Mouse (Mus musculus) G1E (cell line): Measurements from ENCODE around the gene Sbk2. TPM values are rescaled to one million over a fixed set of nuclear protein-coding genes. Genes with fewer than 3 reads are reported as not detected.

Experiments used
- ATAC-seq: 2 replicates; pipeline ENCODE4 v1.8.0; 2016; ENCODE audit warnings: mild to moderate bottlenecking; ENCODE audit not compliant: insufficient number of reproducible peaks, poor library complexity, low FRiP score, severe bottlenecking; ENCODE audit errors: extremely low read depth
- DNase-seq: peaks from one replicate; pipeline ENCODE4 v3.0.0; 2012; ENCODE audit warnings: low spot score
- H3K27me3 ChIP-seq: 2 replicates; pipeline ENCODE4 v1.6.1; 2012; ENCODE audit warnings: mild to moderate bottlenecking, low read length, inconsistent platforms; ENCODE audit not compliant: insufficient read depth
- H3K36me3 ChIP-seq: replicated peaks from 2 replicates; pipeline ENCODE3; 2012; ENCODE audit warnings: mild to moderate bottlenecking, inconsistent platforms
- H3K4me1 ChIP-seq: 2 replicates; pipeline ENCODE4 v1.6.1; 2012; ENCODE audit warnings: low read depth, low read length, inconsistent platforms, mixed read lengths; ENCODE audit not compliant: insufficient read depth
- H3K4me3 ChIP-seq: 2 replicates; pipeline ENCODE4 v1.5.1; 2012; ENCODE audit warnings: low read depth, mild to moderate bottlenecking, inconsistent platforms, low read length, moderate library complexity, mixed read lengths
- H3K9me3 ChIP-seq: replicated peaks from 2 replicates; pipeline ENCODE4 v1.6.1; 2012; ENCODE audit warnings: inconsistent platforms
- CTCF ChIP-seq: IDR thresholded peaks from 2 replicates; pipeline ENCODE4 v1.5.1; 2012; ENCODE audit warnings: low read depth, low read length, inconsistent platforms, mixed read lengths
- GATA1 ChIP-seq: IDR thresholded peaks from 2 replicates; pipeline ENCODE4 v1.6.1; 2012; ENCODE audit warnings: borderline replicate concordance, low read length, inconsistent platforms, mixed read lengths
- GATA2 ChIP-seq: IDR thresholded peaks from 2 replicates; pipeline ENCODE4 v1.6.1; 2012; ENCODE audit warnings: low read depth, low read length, inconsistent platforms, borderline replicate concordance
- POLR2AphosphoS5 ChIP-seq: IDR thresholded peaks from 2 replicates; pipeline ENCODE4 v1.6.1; 2012; ENCODE audit warnings: low read depth, low read length, inconsistent platforms; ENCODE audit not compliant: insufficient replicate concordance
- TAL1 ChIP-seq: conservative IDR thresholded peaks from 2 replicates; pipeline ENCODE4 v1.6.1; 2012; ENCODE audit warnings: low read depth, low read length, inconsistent platforms, mixed read lengths
- polyA plus RNA-seq: library from polyadenylated mRNA; stranded (reverse); fragments of >175 nt; gene quantifications from 2 replicates; pipeline ENCODE4 v1.2.3, GENCODE M21; 2012
- total RNA-seq, 2 experiments: library from RNA; stranded (forward) in 1 of 2; stranded (reverse) in 1 of 2; fragments of 200-1000 nt in 1 of 2; fragments of >200 nt in 1 of 2; fragmentation: Nextera tagmentation in 1 of 2; gene quantifications; 2 replicates each; pipeline ENCODE4 v1.2.3; 2014 to 2017

Sbk2 gene
- total and polyA plus RNA-seq, 3 experiments = 0.11 TPM; not detected in 2

GRCm38 (mm10) chr7:4901171-4901570 is 63.0 kb downstream of the Sbk2 start:
- DNase-seq = no peak

GRCm38 (mm10) chr7:4900523-4900851 is 63.7 kb downstream of the Sbk2 start:
- TF ChIP-seq POLR2AphosphoS5 = no peak
- TF ChIP-seq GATA2 = no peak
- no peak for TF ChIP-seq GATA1
- TF ChIP-seq TAL1 = no peak
- TF ChIP-seq CTCF = no peak
- Histone ChIP-seq H3K27me3 (peaks cover 3% of the 10 kb centered on the region; the same call in 1 of the 2 replicates), H3K4me3 (no peak overlapping the region), H3K9me3 (peaks cover 4% of the 10 kb centered on the region), H3K36me3 (peaks cover 7% of the 10 kb centered on the region), H3K4me1 (no peaks in the 10 kb centered on the region)
- no peak for ATAC-seq
- no peak for DNase-seq

More at GRCm38 (mm10) chr7:4901171-4901570, 63.0 kb downstream of the Sbk2 start:
- H3K9me3 ChIP-seq = peaks cover 4% of the 10 kb centered on the region
- no peak overlapping the region for H3K4me3 ChIP-seq
- peaks cover 2% of the 10 kb centered on the region for H3K36me3 ChIP-seq
- peaks cover 6% of the 10 kb centered on the region for H3K27me3 ChIP-seq
- TF ChIP-seq TAL1 (no peak), CTCF (peak; percentile 64), POLR2AphosphoS5 (no peak), GATA1 (no peak)
- H3K4me1 ChIP-seq = no peaks in the 10 kb centered on the region
- no peak for ATAC-seq

GRCm38 (mm10) chr7:4899649-4900522 is 64.3 kb downstream of the Sbk2 start:
- H3K4me3 ChIP-seq = no peak overlapping the region
- H3K9me3 ChIP-seq = peaks cover 4% of the 10 kb centered on the region
- DNase-seq (no peak), ATAC-seq (no peak)
- peaks cover 3% of the 10 kb centered on the region; the same call in 1 of the 2 replicates for H3K27me3 ChIP-seq
- H3K36me3 ChIP-seq = peaks cover 11% of the 10 kb centered on the region
- no peaks in the 10 kb centered on the region for H3K4me1 ChIP-seq
- TF ChIP-seq GATA2 (no peak), POLR2AphosphoS5 (no peak), CTCF (no peak), GATA1 (no peak), TAL1 (no peak)

GRCm38 (mm10) chr7:4898851-4899648 is 65.2 kb downstream of the Sbk2 start:
- Histone ChIP-seq H3K9me3 (peaks cover 4% of the 10 kb centered on the region), H3K4me3 (no peak overlapping the region), H3K36me3 (peaks cover 18% of the 10 kb centered on the region), H3K4me1 (no peaks in the 10 kb centered on the region), H3K27me3 (peaks cover 3% of the 10 kb centered on the region; the same call in 1 of the 2 replicates)
- no peak for TF ChIP-seq POLR2AphosphoS5
- TF ChIP-seq TAL1 = no peak
- TF ChIP-seq GATA1 = no peak
- no peak for TF ChIP-seq GATA2
- TF ChIP-seq CTCF = no peak
- DNase-seq (no peak), ATAC-seq (no peak)

- H3K9me3 ChIP-seq = no peaks in the 10 kb centered on the region
- peaks cover 39% of the 10 kb centered on the region for H3K36me3 ChIP-seq
- no peaks in the 10 kb centered on the region for H3K4me1 ChIP-seq
- DNase-seq (no peak), ATAC-seq (no peak)
- H3K4me3 ChIP-seq = no peak overlapping the region
- TF ChIP-seq POLR2AphosphoS5 = no peak
- no peak for TF ChIP-seq TAL1
- no peak for TF ChIP-seq GATA1
- TF ChIP-seq GATA2 = no peak
- TF ChIP-seq CTCF = no peak
- no peaks in the 10 kb centered on the region for H3K27me3 ChIP-seq
Observed at GRCm38 (mm10) chr7:4895186-4895585, 69.0 kb downstream of the Sbk2 start.

Other genes starting within 250 kb of the Sbk2 start
Only the 20 nearest of the 32 such genes appear.
- gene Ube2s, start 151.8 kb downstream of the Sbk2 start, total RNA-seq (2014; fragmentation: Nextera tagmentation) = 538 and 670 TPM in 2 replicates
- 171 and 195 TPM in 2 replicates for gene Ube2s, start 151.8 kb downstream of the Sbk2 start, total RNA-seq (2017)
- gene Ube2s, start 151.8 kb downstream of the Sbk2 start, polyA plus RNA-seq = 210 and 243 TPM in 2 replicates
- gene Shisa7, start 119.7 kb downstream of the Sbk2 start, total RNA-seq (2014; fragmentation: Nextera tagmentation) = not detected in 2 replicates
- gene Shisa7, start 119.7 kb downstream of the Sbk2 start, total RNA-seq (2017) = 0.06 and 0.22 TPM in 2 replicates
- gene Shisa7, start 119.7 kb downstream of the Sbk2 start, polyA plus RNA-seq = not detected in 2 replicates
- 7.6 and 9.1 TPM in 2 replicates for gene Isoc2b, start 94.1 kb downstream of the Sbk2 start, total RNA-seq (2014; fragmentation: Nextera tagmentation)
- 34.4 and 40.1 TPM in 2 replicates for gene Isoc2b, start 94.1 kb downstream of the Sbk2 start, total RNA-seq (2017)
- gene Isoc2b, start 94.1 kb downstream of the Sbk2 start, polyA plus RNA-seq = 5.3 and 8.1 TPM in 2 replicates
- gene Isoc2a, start 87.3 kb downstream of the Sbk2 start, total RNA-seq (2014; fragmentation: Nextera tagmentation) = 1.9 and 3.4 TPM in 2 replicates
- 7.5 and 10.4 TPM in 2 replicates for gene Isoc2a, start 87.3 kb downstream of the Sbk2 start, total RNA-seq (2017)
- 6.3 and 16.2 TPM in 2 replicates for gene Isoc2a, start 87.3 kb downstream of the Sbk2 start, polyA plus RNA-seq
- gene Gm36210, start 57.9 kb downstream of the Sbk2 start, total RNA-seq (2014; fragmentation: Nextera tagmentation) = not detected in 2 replicates
- gene Gm36210, start 57.9 kb downstream of the Sbk2 start, total RNA-seq (2017) = not detected in 2 replicates
- not detected in 2 replicates for gene Gm36210, start 57.9 kb downstream of the Sbk2 start, polyA plus RNA-seq
- gene Zfp628, start 49.2 kb downstream of the Sbk2 start, total RNA-seq (2014; fragmentation: Nextera tagmentation) = 13.9 and 15.2 TPM in 2 replicates
- gene Zfp628, start 49.2 kb downstream of the Sbk2 start, total RNA-seq (2017) = 1.6 and 1.8 TPM in 2 replicates
- gene Zfp628, start 49.2 kb downstream of the Sbk2 start, polyA plus RNA-seq = 35.7 and 39.5 TPM in 2 replicates
- 2.0 and 3.6 TPM in 2 replicates for gene Nat14, start 42.4 kb downstream of the Sbk2 start, total RNA-seq (2014; fragmentation: Nextera tagmentation)
- gene Nat14, start 42.4 kb downstream of the Sbk2 start, total RNA-seq (2017) = 0.41 and 1.1 TPM in 2 replicates
- 0.85 and 1.2 TPM in 2 replicates for gene Nat14, start 42.4 kb downstream of the Sbk2 start, polyA plus RNA-seq
- gene Ssc5d, start 38.6 kb downstream of the Sbk2 start, total RNA-seq (2014; fragmentation: Nextera tagmentation) = 0.15 TPM in 1 of 2 replicates, not detected in the other
- 0.05 TPM in 1 of 2 replicates, not detected in the other for gene Ssc5d, start 38.6 kb downstream of the Sbk2 start, total RNA-seq (2017)
- 0.02 and 0.08 TPM in 2 replicates for gene Ssc5d, start 38.6 kb downstream of the Sbk2 start, polyA plus RNA-seq
- not detected in 2 replicates for gene Sbk3, start 6.8 kb upstream of the Sbk2 start, total RNA-seq (2014; fragmentation: Nextera tagmentation)
- gene Sbk3, start 6.8 kb upstream of the Sbk2 start, total RNA-seq (2017) = 0.06 and 0.11 TPM in 2 replicates
- not detected in 2 replicates for gene Sbk3, start 6.8 kb upstream of the Sbk2 start, polyA plus RNA-seq
- gene Zfp579, start 31.8 kb upstream of the Sbk2 start, total RNA-seq (2014; fragmentation: Nextera tagmentation) = 9.9 TPM in 1 of 2 replicates, not detected in the other
- gene Zfp579, start 31.8 kb upstream of the Sbk2 start, total RNA-seq (2017) = 0.71 and 0.87 TPM in 2 replicates
- gene Zfp579, start 31.8 kb upstream of the Sbk2 start, polyA plus RNA-seq = 4.1 and 4.2 TPM in 2 replicates
- gene Zfp524, start 50.0 kb upstream of the Sbk2 start, total RNA-seq (2014; fragmentation: Nextera tagmentation) = 9.1 and 11.4 TPM in 2 replicates
- 8.9 and 12.3 TPM in 2 replicates for gene Zfp524, start 50.0 kb upstream of the Sbk2 start, total RNA-seq (2017)
- 37.2 and 38.9 TPM in 2 replicates for gene Zfp524, start 50.0 kb upstream of the Sbk2 start, polyA plus RNA-seq
- gene Fiz1, start 50.3 kb upstream of the Sbk2 start, total RNA-seq (2014; fragmentation: Nextera tagmentation) = 53.4 and 54.4 TPM in 2 replicates
- gene Fiz1, start 50.3 kb upstream of the Sbk2 start, total RNA-seq (2017) = 22.2 and 23.6 TPM in 2 replicates
- 52.7 and 66.6 TPM in 2 replicates for gene Fiz1, start 50.3 kb upstream of the Sbk2 start, polyA plus RNA-seq
- gene Gm44973, start 51.1 kb upstream of the Sbk2 start, total RNA-seq (2014; fragmentation: Nextera tagmentation) = 6.7 TPM in 1 of 2 replicates, not detected in the other
- not detected in 2 replicates for gene Gm44973, start 51.1 kb upstream of the Sbk2 start, total RNA-seq (2017)
- gene Gm44973, start 51.1 kb upstream of the Sbk2 start, polyA plus RNA-seq = not detected in 2 replicates
- 50.6 and 54.8 TPM in 2 replicates for gene Zfp865, start 56.0 kb upstream of the Sbk2 start, total RNA-seq (2014; fragmentation: Nextera tagmentation)
- gene Zfp865, start 56.0 kb upstream of the Sbk2 start, total RNA-seq (2017) = 17.5 and 19.9 TPM in 2 replicates
- gene Zfp865, start 56.0 kb upstream of the Sbk2 start, polyA plus RNA-seq = 121 and 146 TPM in 2 replicates
- 1.7 TPM in 1 of 2 replicates, not detected in the other for gene Ccdc106, start 56.1 kb upstream of the Sbk2 start, total RNA-seq (2014; fragmentation: Nextera tagmentation)
- 0.23 TPM in 1 of 2 replicates, not detected in the other for gene Ccdc106, start 56.1 kb upstream of the Sbk2 start, total RNA-seq (2017)
- gene Ccdc106, start 56.1 kb upstream of the Sbk2 start, polyA plus RNA-seq = 0.13 and 0.21 TPM in 2 replicates
- 1.2 and 2.4 TPM in 2 replicates for gene 4632433K11Rik, start 69.7 kb upstream of the Sbk2 start, total RNA-seq (2014; fragmentation: Nextera tagmentation)
- gene 4632433K11Rik, start 69.7 kb upstream of the Sbk2 start, total RNA-seq (2017) = 0.98 TPM in 1 of 2 replicates, not detected in the other
- gene 4632433K11Rik, start 69.7 kb upstream of the Sbk2 start, polyA plus RNA-seq = not detected in 2 replicates
- gene Zfp784, start 74.0 kb upstream of the Sbk2 start, total RNA-seq (2014; fragmentation: Nextera tagmentation) = 1.7 and 2.5 TPM in 2 replicates
- 2.7 and 2.8 TPM in 2 replicates for gene Zfp784, start 74.0 kb upstream of the Sbk2 start, total RNA-seq (2017)
- gene Zfp784, start 74.0 kb upstream of the Sbk2 start, polyA plus RNA-seq = 1.3 and 1.6 TPM in 2 replicates
- gene Zfp580, start 87.1 kb upstream of the Sbk2 start, total RNA-seq (2014; fragmentation: Nextera tagmentation) = 1.1 and 1.8 TPM in 2 replicates
- gene Zfp580, start 87.1 kb upstream of the Sbk2 start, total RNA-seq (2017) = 0.44 TPM in 1 of 2 replicates, not detected in the other
- 2.8 and 4.1 TPM in 2 replicates for gene Zfp580, start 87.1 kb upstream of the Sbk2 start, polyA plus RNA-seq
- gene U2af2, start 97.7 kb upstream of the Sbk2 start, total RNA-seq (2014; fragmentation: Nextera tagmentation) = 166 and 208 TPM in 2 replicates
- gene U2af2, start 97.7 kb upstream of the Sbk2 start, total RNA-seq (2017) = 261 and 292 TPM in 2 replicates
- 480 and 545 TPM in 2 replicates for gene U2af2, start 97.7 kb upstream of the Sbk2 start, polyA plus RNA-seq
- gene Epn1, start 115.8 kb upstream of the Sbk2 start, total RNA-seq (2014; fragmentation: Nextera tagmentation) = 134 and 152 TPM in 2 replicates
- 79.5 and 85.2 TPM in 2 replicates for gene Epn1, start 115.8 kb upstream of the Sbk2 start, total RNA-seq (2017)
- gene Epn1, start 115.8 kb upstream of the Sbk2 start, polyA plus RNA-seq = 720 and 931 TPM in 2 replicates